Mouse (Mus musculus) midbrain, postnatal 0 days (tissue): ENCODE measurements around the gene Meis2. TPM values are rescaled to one million over a fixed set of nuclear protein-coding genes. Genes with fewer than 3 reads are reported as not detected.

Source experiments
- ATAC-seq: fragments of 200-750 bp; cut with Nextera tagmentation; 2 replicates; pipeline ENCODE4 v1.8.0; 2017; ENCODE audit warnings: moderate number of reproducible peaks, mild to moderate bottlenecking, moderate TSS enrichment, moderate library complexity; ENCODE audit not compliant: low FRiP score
- DNase-seq: peaks from one replicate; pipeline ENCODE4 v3.0.0-alpha.2; 2015; ENCODE audit warnings: low spot score
- H3K27ac ChIP-seq: fragments of 300-500 bp; sonication (generic); 2 replicates; pipeline ENCODE4 v1.5.1; 2014; ENCODE audit warnings: low read depth, mild to moderate bottlenecking, low read length, mixed read lengths
- H3K27me3 ChIP-seq: fragments of 300-500 bp; sonication (generic); 2 replicates; pipeline ENCODE4 v1.6.1; 2014; ENCODE audit warnings: low read length, control low read depth, mixed read lengths; ENCODE audit not compliant: insufficient read depth
- H3K36me3 ChIP-seq: fragments of 300-500 bp; sonication (generic); 2 replicates; pipeline ENCODE4 v1.6.1; 2014; ENCODE audit warnings: low read length, control low read depth, mixed read lengths; ENCODE audit not compliant: insufficient read depth
- H3K4me1 ChIP-seq: fragments of 300-500 bp; sonication (generic); 2 replicates; pipeline ENCODE4 v1.6.1; 2014; ENCODE audit warnings: mild to moderate bottlenecking, control low read depth, antibody characterized with exemption, low read length, mixed read lengths; ENCODE audit not compliant: insufficient read depth
- H3K4me2 ChIP-seq: fragments of 300-500 bp; sonication (generic); 2 replicates; pipeline ENCODE4 v1.6.1; 2014; ENCODE audit warnings: low read depth, mild to moderate bottlenecking, low read length, mixed read lengths; ENCODE audit not compliant: poor library complexity, severe bottlenecking
- H3K4me3 ChIP-seq: fragments of 300-500 bp; sonication (generic); 2 replicates; pipeline ENCODE4 v1.5.1; 2014; ENCODE audit warnings: low read depth, mild to moderate bottlenecking, low read length, moderate library complexity
- H3K9ac ChIP-seq: fragments of 300-500 bp; sonication (generic); replicated peaks from 2 replicates; pipeline ENCODE4 v1.6.1; 2014; ENCODE audit warnings: mild to moderate bottlenecking, low read length, moderate library complexity, mixed read lengths; ENCODE audit not compliant: poor library complexity, severe bottlenecking
- H3K9me3 ChIP-seq: fragments of 300-500 bp; sonication (generic); 2 replicates; pipeline ENCODE4 v1.6.1; 2016; ENCODE audit warnings: low read length, control low read depth
- CTCF ChIP-seq: IDR thresholded peaks from 2 replicates; pipeline ENCODE4 v1.5.1; 2016; ENCODE audit warnings: antibody characterized with exemption, mild to moderate bottlenecking
- whole genome bisulfite sequencing: fragments of 180-500 bp; shearing (Covaris S2); extraction: QIAGEN DNeasy Blood & Tissue Kit; methylation state at CpG from one replicate; pipeline ENCODE4 v1.1.7; 2014; 5-methylcytosine and 5-hydroxymethylcytosine counted together
- polyA plus RNA-seq: library from polyadenylated mRNA; unstranded; fragments of >200 nt; fragmentation: Nextera tagmentation; extraction: Ambion mirVana; gene quantifications from 2 replicates; pipeline ENCODE4 v1.2.1, GENCODE M21; 2015
- total RNA-seq: library from RNA; depleted of rRNA; stranded (reverse); fragments of >200 nt; gene quantifications from 2 replicates; pipeline ENCODE4 v1.2.3, GENCODE M21; 2014; rRNA removed

Gene Meis2
- 121 and 147 TPM in 2 replicates for total RNA-seq
- polyA plus RNA-seq = 52.1 and 58.3 TPM in 2 replicates

GRCm38 (mm10) chr2:116065570-116066005 is at the start of gene Meis2:
TSS of gene Meis2 (minus strand) at chr2:116065839.
- peak within 1 kb of the TSS; percentile 56 for H3K4me3 ChIP-seq
- ATAC-seq (peak; percentile 70), DNase-seq (peak; percentile 88)
- H3K4me2 ChIP-seq = peak within 1 kb of the TSS; percentile 74
- H3K9me3 ChIP-seq = no peaks in the 10 kb centered on the region
- peaks cover 4% of the 10 kb centered on the region; the same call in 1 of the 2 replicates for H3K27me3 ChIP-seq
- no peaks in the 10 kb centered on the region for H3K36me3 ChIP-seq
- 0% methylated on average over 25 of the region's 37 CpGs for WGBS
- no peak for TF ChIP-seq CTCF
- H3K4me1 ChIP-seq = no peaks in the 10 kb centered on the region
- H3K27ac ChIP-seq = peak within 1 kb of the TSS; percentile 84
- peak within 1 kb of the TSS; percentile 68 for H3K9ac ChIP-seq

- TF ChIP-seq CTCF = peak; percentile 55; the same call in 1 of the 2 replicates
- Histone ChIP-seq H3K36me3 (no peaks in the 10 kb centered on the region), H3K4me1 (no peaks in the 10 kb centered on the region), H3K9ac (no peak overlapping the region), H3K27me3 (no peaks in the 10 kb centered on the region), H3K9me3 (no peaks in the 10 kb centered on the region), H3K4me3 (no peak overlapping the region), H3K4me2 (no peak overlapping the region), H3K27ac (no peak overlapping the region)
- DNase-seq (peak; percentile 13), ATAC-seq (no peak)
- WGBS = 71% methylated on average over 4 of the region's 4 CpGs
Observed at GRCm38 (mm10) chr2:116106194-116106593, 40.6 kb upstream of the Meis2 start.

GRCm38 (mm10) chr2:116105179-116105578 is 39.5 kb upstream of the Meis2 start:
- DNase-seq = no peak
- peak; percentile 34 for TF ChIP-seq CTCF
- Histone ChIP-seq H3K9ac (no peak overlapping the region), H3K27me3 (no peaks in the 10 kb centered on the region), H3K4me2 (no peak overlapping the region), H3K27ac (no peak overlapping the region), H3K4me3 (no peak overlapping the region), H3K9me3 (no peaks in the 10 kb centered on the region), H3K4me1 (no peaks in the 10 kb centered on the region), H3K36me3 (no peaks in the 10 kb centered on the region)
- ATAC-seq = no peak
- 57% methylated on average over 3 of the region's 3 CpGs for whole genome bisulfite sequencing

GRCm38 (mm10) chr2:116103411-116103996 is 37.9 kb upstream of the Meis2 start:
- no peaks in the 10 kb centered on the region for H3K4me1 ChIP-seq
- TF ChIP-seq CTCF = no peak
- peak; percentile 14 for DNase-seq
- no peak for ATAC-seq
- no peaks in the 10 kb centered on the region for H3K27me3 ChIP-seq
- no peaks in the 10 kb centered on the region for H3K9me3 ChIP-seq
- no peak overlapping the region for H3K4me2 ChIP-seq
- no peak overlapping the region for H3K27ac ChIP-seq
- no peak overlapping the region for H3K4me3 ChIP-seq
- WGBS = 37% methylated on average over 5 of the region's 5 CpGs
- no peak overlapping the region for H3K9ac ChIP-seq
- no peaks in the 10 kb centered on the region for H3K36me3 ChIP-seq

GRCm38 (mm10) chr2:116101221-116101620 is 35.6 kb upstream of the Meis2 start:
- TF ChIP-seq CTCF = peak; percentile 69
- ATAC-seq = no peak

GRCm38 (mm10) chr2:116080961-116081360 is 15.3 kb upstream of the Meis2 start:
- ATAC-seq = no peak
- H3K27ac ChIP-seq = no peak overlapping the region
- H3K4me3 ChIP-seq = no peak overlapping the region
- H3K27me3 ChIP-seq = no peaks in the 10 kb centered on the region
- no peak overlapping the region for H3K4me2 ChIP-seq
- TF ChIP-seq CTCF = no peak
- H3K36me3 ChIP-seq = no peaks in the 10 kb centered on the region
- WGBS = 85% methylated on average over 2 of the region's 2 CpGs
- 0 out of 2 replicates have a peak, but pooled peaks cover 6% of the 10 kb centered on the region for H3K9me3 ChIP-seq
- no peaks in the 10 kb centered on the region for H3K4me1 ChIP-seq
- DNase-seq = no peak
- H3K9ac ChIP-seq = no peak overlapping the region

More at GRCm38 (mm10) chr2:116101221-116101620, 35.6 kb upstream of the Meis2 start:
- Histone ChIP-seq H3K4me2 (no peak overlapping the region), H3K27me3 (no peaks in the 10 kb centered on the region), H3K36me3 (no peaks in the 10 kb centered on the region), H3K27ac (no peak overlapping the region), H3K9me3 (no peaks in the 10 kb centered on the region), H3K4me1 (no peaks in the 10 kb centered on the region), H3K4me3 (no peak overlapping the region), H3K9ac (no peak overlapping the region)
- DNase-seq = no peak
